Mouse (Mus musculus) kidney, embryonic 15.5 days (tissue): ENCODE data around the gene Sertm1. TPM values are rescaled to one million over a fixed set of nuclear protein-coding genes. Genes with fewer than 3 reads are reported as not detected.
A peak's percentile ranks its signal among the peaks of the same experiment; 100 is the strongest.

Experiments used
- ATAC-seq: fragments of 200-750 bp; cut with Nextera tagmentation; replicated peaks from 2 replicates; pipeline ENCODE4 v1.8.0; 2017; ENCODE audit warnings: moderate TSS enrichment; ENCODE audit not compliant: low FRiP score
- H3K27ac ChIP-seq: fragments of 300-500 bp; sonication (generic); 2 replicates; pipeline ENCODE4 v1.5.1; 2015; ENCODE audit warnings: mild to moderate bottlenecking, inconsistent platforms
- H3K27me3 ChIP-seq: fragments of 300-500 bp; sonication (generic); 2 replicates; pipeline ENCODE4 v1.6.1; 2015; ENCODE audit warnings: inconsistent platforms
- H3K36me3 ChIP-seq: fragments of 300-500 bp; sonication (generic); 2 replicates; pipeline ENCODE4 v1.6.1; 2015; ENCODE audit warnings: inconsistent platforms
- H3K4me1 ChIP-seq: fragments of 300-500 bp; sonication (generic); 2 replicates; pipeline ENCODE4 v1.6.1; 2015; ENCODE audit warnings: inconsistent platforms
- H3K4me2 ChIP-seq: fragments of 300-500 bp; sonication (generic); 2 replicates; pipeline ENCODE4 v1.6.1; 2015; ENCODE audit warnings: moderate library complexity, mild to moderate bottlenecking, inconsistent platforms
- H3K4me3 ChIP-seq: fragments of 300-500 bp; sonication (generic); replicated peaks from 2 replicates; pipeline ENCODE4 v1.5.1; 2015; ENCODE audit warnings: mild to moderate bottlenecking, inconsistent platforms
- H3K9ac ChIP-seq: fragments of 300-500 bp; sonication (generic); 2 replicates; pipeline ENCODE4 v1.6.1; 2015; ENCODE audit warnings: mild to moderate bottlenecking, inconsistent platforms
- H3K9me3 ChIP-seq: fragments of 300-500 bp; sonication (generic); replicated peaks from 2 replicates; pipeline ENCODE4 v1.6.1; 2016; ENCODE audit warnings: inconsistent platforms
- WGBS: fragments of 180-500 bp; shearing (Covaris S2); methylation state at CpG from one replicate; pipeline ENCODE4 v1.1.7; 2015; ENCODE audit warnings: mixed read lengths; 5-methylcytosine and 5-hydroxymethylcytosine counted together
- polyA plus RNA-seq: library from polyadenylated mRNA; unstranded; fragments of >200 nt; fragmentation: Nextera tagmentation; extraction: Ambion mirVana; gene quantifications from 2 replicates; pipeline ENCODE4 v1.2.1, GENCODE M21; 2015

The Sertm1 gene
- polyA plus RNA-seq: 0.12 TPM in 1 of 2 replicates, not detected in the other

DNA sequence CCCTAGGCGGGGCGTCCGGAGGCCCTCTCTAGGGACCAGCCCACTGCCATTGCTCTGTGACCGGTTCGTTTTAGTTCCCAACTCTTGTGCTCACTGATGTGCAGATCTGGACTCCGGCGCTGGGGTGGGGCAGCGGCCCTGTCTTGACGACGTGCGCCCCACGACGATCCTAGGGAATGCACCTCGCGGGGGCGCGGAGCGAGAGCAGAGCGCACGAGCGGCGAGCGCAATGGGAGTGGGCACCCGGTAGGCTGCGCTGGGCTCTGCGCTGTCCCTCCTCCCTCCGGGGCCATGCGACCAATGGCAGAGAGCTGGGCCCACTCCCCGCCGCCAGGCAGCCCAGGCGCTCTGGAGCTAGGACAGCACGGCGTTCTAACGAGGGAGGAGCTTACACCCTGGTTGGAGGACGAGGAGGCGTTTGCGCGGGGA is at the start of gene Sertm1:
Gene Sertm1, minus strand, starts transcription at position 245 of the 429 bp plus-strand sequence.
- H3K4me1 ChIP-seq: peaks cover 18% of the 10 kb centered on the region
- peak; percentile 99 for ATAC-seq
- under 1% methylated on average over 38 of the region's 38 CpGs for WGBS
- H3K36me3 ChIP-seq: no peaks in the 10 kb centered on the region
- no peak within 1 kb of the TSS for H3K27ac ChIP-seq
- H3K9me3 ChIP-seq: no peaks in the 10 kb centered on the region
- H3K9ac ChIP-seq: 0 out of 2 replicates have a peak within 1 kb of the TSS, but pooled peaks have one; percentile 21
- peak within 1 kb of the TSS; percentile 96 for H3K4me2 ChIP-seq
- peak within 1 kb of the TSS; percentile 54 for H3K4me3 ChIP-seq
- peaks cover 55% of the 10 kb centered on the region for H3K27me3 ChIP-seq

DNA sequence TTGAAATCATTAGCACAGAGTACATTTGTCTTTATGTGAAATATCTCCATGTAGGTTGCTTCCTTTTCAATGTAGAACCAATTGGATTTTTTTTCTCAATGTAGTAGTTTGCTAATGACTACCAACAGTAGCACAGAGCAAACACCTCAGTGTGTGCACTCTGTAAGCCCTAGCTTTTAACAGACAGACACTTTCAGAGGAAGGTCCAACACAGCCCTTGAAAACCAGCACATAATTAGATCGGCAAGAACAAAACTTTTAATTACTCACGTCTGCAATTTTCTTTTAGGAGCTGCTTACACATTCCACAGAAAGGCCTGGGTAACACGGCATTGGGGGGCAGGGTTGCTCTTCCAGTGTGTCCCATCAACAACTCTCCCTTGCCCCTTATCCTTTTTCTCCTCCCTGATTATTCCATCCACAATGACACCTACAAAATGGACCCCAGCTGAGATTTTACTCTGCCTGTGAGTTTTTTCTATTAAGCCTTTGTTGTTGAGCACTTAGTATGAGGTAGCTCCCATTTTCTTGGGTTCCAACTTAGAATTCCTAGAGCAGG is 49.3 kb upstream of the Sertm1 start:
- Histone ChIP-seq H3K36me3 (no peaks in the 10 kb centered on the region), H3K27ac (no peak overlapping the region), H3K4me2 (no peak overlapping the region), H3K9me3 (no peaks in the 10 kb centered on the region), H3K9ac (no peak overlapping the region), H3K4me1 (no peaks in the 10 kb centered on the region), H3K27me3 (no peaks in the 10 kb centered on the region), H3K4me3 (no peak overlapping the region)
- WGBS: 76% methylated on average over 3 of the region's 3 CpGs
- ATAC-seq: no peak

DNA sequence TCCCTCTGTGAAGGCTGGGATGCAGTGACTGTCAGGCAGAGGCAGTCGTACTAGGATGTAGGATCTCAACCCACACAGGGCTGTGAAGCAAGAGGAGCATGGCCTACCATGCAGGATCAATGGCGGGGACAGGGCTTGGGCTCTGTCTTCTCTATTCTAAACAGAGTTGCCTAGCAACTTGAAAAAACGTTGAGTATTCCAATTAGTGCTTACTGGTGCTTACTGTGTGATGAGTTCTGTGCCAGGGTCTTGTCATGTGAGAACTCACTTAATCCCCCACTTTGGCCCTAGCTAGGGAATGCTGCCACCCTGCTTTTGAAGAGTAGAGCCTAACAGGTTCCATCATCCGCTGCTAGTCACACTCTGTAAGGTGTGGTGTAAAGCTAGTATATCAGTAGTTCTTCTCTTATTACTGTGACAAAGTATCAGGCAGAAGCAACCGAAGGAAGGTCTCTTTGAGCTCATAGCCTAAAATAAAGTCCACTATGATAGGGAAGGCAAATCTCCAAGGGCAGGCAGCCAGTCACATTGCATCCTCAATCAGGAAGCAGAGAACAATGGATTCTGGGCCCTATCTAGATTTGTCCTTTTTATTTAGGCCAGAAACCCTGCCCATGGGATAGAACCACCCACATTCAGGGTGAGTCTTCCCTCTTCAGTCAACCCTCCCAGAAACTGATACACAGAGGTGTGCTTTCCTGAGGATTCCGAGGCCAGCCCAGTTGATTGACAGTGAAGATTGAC is 27.6 kb upstream of the Sertm1 start:
- no peak overlapping the region for H3K9ac ChIP-seq
- ATAC-seq: no peak
- no peak overlapping the region for H3K4me3 ChIP-seq
- no peak overlapping the region for H3K4me2 ChIP-seq
- H3K4me1 ChIP-seq: no peaks in the 10 kb centered on the region
- no peaks in the 10 kb centered on the region for H3K9me3 ChIP-seq
- H3K36me3 ChIP-seq: no peaks in the 10 kb centered on the region
- H3K27me3 ChIP-seq: no peaks in the 10 kb centered on the region
- no peak overlapping the region for H3K27ac ChIP-seq
- WGBS: 78% methylated on average over 6 of the region's 6 CpGs

DNA sequence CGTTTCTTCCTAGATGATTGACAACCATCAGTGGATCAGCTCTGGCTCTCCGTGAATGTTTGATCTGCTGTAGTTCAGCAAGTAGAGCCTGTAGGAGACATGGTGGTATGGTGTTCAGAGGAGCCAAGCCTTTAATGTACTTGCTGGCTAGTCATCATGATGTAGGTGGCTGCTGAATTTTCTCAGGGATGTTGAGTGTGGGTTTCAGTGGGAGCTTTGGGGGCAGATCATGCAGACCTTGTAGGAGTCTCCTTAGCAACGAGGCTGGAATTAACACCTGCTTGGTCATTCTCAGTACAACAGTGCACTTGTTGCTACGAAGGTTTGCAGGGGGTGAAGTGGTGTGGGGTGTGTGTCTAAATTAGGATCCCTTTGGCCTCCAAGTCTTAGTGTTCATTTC is 18.8 kb upstream of the Sertm1 start:
- H3K27ac ChIP-seq: no peak overlapping the region
- H3K4me1 ChIP-seq: no peaks in the 10 kb centered on the region
- no peak overlapping the region for H3K9ac ChIP-seq
- no peak overlapping the region for H3K4me2 ChIP-seq
- WGBS: 79% methylated on average over 4 of the region's 4 CpGs
- no peak overlapping the region for H3K4me3 ChIP-seq
- no peak for ATAC-seq
- no peaks in the 10 kb centered on the region for H3K9me3 ChIP-seq
- H3K36me3 ChIP-seq: no peaks in the 10 kb centered on the region
- H3K27me3 ChIP-seq: no peaks in the 10 kb centered on the region

DNA sequence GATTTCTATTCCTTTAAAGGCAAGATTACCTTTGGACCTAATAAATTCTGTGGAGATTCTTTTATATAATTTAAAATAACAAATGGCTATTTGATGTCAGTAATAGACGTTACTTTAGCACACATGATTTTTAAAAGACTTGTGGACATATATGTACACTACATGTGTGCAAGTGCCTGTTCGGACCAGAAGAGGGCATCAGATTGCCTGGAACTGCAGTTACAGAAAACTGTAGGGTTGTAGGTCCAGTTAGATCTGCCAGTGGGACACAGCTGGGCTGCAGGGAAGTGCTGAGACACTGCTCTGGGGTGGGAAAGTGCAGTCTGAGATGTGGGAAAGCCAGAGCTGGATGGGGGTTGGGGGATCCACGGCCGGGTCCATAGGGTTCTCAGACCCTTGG is 16.9 kb upstream of the Sertm1 start:
- Histone ChIP-seq H3K4me1 (no peaks in the 10 kb centered on the region), H3K4me2 (no peak overlapping the region), H3K9ac (no peak overlapping the region), H3K27me3 (no peaks in the 10 kb centered on the region), H3K9me3 (no peaks in the 10 kb centered on the region), H3K27ac (no peak overlapping the region), H3K36me3 (no peaks in the 10 kb centered on the region), H3K4me3 (no peak overlapping the region)
- ATAC-seq: no peak
- WGBS: 85% methylated on average over 4 of the region's 4 CpGs

DNA sequence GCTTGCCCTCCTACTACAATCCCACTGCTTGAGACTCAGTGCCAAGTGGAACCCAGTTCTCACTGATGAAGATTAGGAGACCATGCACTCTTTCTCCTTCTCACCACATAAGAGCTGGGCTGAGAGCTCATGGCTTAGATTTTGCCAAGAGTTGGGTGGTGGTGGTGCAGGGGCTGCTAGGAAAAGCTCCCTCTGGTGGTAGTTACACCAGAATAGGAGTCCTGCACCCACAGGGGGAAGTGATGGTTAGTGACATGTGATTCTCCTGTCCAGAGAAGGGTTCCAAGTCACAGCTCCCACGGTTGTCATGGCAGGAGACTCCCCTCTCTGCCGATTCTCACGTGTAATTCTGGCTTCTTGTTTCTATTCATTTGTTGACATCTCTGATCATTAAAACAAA is 4.7 kb upstream of the Sertm1 start:
- Histone ChIP-seq H3K27me3 (peaks cover 28% of the 10 kb centered on the region), H3K9ac (no peak overlapping the region), H3K27ac (no peak overlapping the region), H3K4me1 (peaks cover 10% of the 10 kb centered on the region), H3K36me3 (no peaks in the 10 kb centered on the region), H3K4me2 (no peak overlapping the region), H3K4me3 (no peak overlapping the region), H3K9me3 (no peaks in the 10 kb centered on the region)
- 72% methylated on average over 3 of the region's 3 CpGs for whole genome bisulfite sequencing
- no peak for ATAC-seq

DNA sequence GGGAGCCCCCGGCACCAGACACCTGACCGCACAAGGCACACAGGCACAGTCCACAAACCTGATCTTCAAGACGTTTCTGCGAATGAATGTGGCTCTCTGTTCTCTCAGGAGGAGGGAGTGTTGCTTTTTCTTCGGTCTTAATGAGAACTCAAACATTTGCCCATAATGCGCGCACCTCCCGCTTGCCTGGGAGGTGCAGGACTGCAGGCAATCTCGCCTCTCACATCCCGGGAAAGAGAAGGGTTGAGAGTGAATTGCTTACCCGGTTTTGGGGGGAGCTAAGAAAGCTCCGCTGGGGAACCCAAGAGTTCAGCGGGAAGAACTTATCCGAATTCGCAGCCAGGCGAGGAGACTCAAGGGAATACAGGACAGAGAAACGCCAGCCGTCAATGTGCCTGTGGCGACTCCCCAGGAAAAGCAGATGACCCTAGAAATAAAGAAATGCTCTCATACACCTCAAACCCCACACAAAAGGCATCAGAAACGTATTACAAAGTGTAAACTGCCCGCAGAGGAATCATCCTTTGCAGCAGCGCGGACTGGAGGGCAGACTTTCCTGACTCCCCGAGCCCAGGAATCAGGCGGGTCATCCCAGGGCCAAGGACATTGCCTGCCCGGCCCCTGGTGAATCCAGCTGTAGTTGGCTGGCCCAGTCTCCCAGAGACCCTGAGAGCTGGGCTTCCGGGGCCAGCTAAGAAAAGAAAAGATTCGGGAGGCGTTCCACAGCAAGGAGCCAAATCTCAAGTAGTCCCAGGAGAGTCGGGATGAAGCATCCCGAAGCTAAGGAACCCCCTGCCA is 643 bp downstream of the Sertm1 start:
- no peaks in the 10 kb centered on the region for H3K9me3 ChIP-seq
- peaks cover 18% of the 10 kb centered on the region for H3K4me1 ChIP-seq
- H3K36me3 ChIP-seq: no peaks in the 10 kb centered on the region
- 2% methylated on average over 31 of the region's 31 CpGs for WGBS
- H3K27ac ChIP-seq: no peak overlapping the region
- ATAC-seq: peak; percentile 49
- H3K9ac ChIP-seq: 0 out of 2 replicates have a peak overlapping the region, but pooled peaks have one; percentile 21
- peak overlapping the region; percentile 54 for H3K4me3 ChIP-seq
- peak overlapping the region; percentile 96 for H3K4me2 ChIP-seq
- peaks cover 55% of the 10 kb centered on the region for H3K27me3 ChIP-seq

DNA sequence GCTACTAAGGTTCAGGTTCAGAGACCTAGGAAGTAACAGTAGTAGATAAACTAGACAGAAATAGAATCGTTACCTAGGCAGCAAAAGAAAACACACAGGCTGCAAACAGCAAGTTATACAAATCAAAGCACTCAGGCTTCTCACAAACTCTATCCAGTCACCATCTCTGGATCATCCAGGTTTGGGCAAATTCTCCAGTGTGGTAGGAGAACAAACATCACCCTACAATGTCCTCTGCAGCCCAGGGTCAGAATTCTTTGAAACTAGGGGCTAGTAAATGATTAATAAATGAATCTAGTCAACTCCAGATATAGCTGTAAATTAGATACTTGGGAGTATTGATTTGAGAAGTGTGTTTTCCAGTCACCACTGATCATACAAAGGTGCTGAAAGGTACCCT is 6.8 kb downstream of the Sertm1 start:
- Histone ChIP-seq H3K9ac (no peak overlapping the region), H3K36me3 (no peaks in the 10 kb centered on the region), H3K27me3 (peaks cover 11% of the 10 kb centered on the region), H3K27ac (no peak overlapping the region), H3K4me2 (no peak overlapping the region), H3K9me3 (no peaks in the 10 kb centered on the region), H3K4me3 (no peak overlapping the region), H3K4me1 (no peaks in the 10 kb centered on the region)
- WGBS: 77% methylated on average over 1 of the region's 1 CpGs
- ATAC-seq: no peak

DNA sequence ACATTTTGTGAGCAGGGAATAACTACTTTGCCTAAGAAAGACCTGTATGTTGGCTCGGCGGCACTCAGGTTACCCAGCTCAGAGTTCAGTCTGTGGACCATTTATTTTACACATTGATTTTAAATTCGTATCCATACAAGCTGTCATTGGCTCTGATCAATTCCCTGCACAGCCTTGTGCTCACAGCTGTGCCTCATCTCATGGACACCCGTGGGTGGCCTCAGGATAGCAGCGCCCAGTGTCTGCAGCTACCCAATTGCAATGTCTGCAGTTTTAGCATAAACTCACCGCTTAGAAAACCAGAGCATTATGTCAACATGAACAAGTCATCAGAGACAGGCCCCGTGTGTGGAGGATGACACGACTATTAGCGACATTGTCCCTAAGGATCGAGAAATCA is 17.7 kb downstream of the Sertm1 start:
- Histone ChIP-seq H3K9ac (no peak overlapping the region), H3K4me2 (no peak overlapping the region), H3K36me3 (no peaks in the 10 kb centered on the region), H3K4me3 (no peak overlapping the region), H3K27me3 (no peaks in the 10 kb centered on the region), H3K27ac (no peak overlapping the region), H3K9me3 (no peaks in the 10 kb centered on the region), H3K4me1 (no peaks in the 10 kb centered on the region)
- no peak for ATAC-seq
- 86% methylated on average over 10 of the region's 10 CpGs for whole genome bisulfite sequencing

DNA sequence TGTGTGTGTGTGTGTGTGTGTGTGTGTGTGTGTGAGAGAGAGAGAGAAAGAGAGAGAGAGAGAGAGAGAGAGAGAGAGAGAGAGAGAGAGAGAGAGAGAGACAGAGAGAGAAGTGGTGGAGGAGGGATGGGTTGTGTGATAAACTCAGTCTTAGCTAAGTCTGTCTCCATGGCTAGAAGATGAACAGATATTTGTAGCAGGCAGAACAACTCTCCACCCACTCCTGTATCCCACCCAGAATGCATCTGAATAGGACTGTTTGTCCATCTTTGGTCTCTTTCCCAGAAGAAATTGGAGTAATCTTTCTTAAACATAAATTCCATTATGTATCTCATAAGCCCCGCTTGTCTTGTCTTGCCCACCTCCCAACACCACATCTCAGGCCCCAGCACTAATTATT is 20.8 kb downstream of the Sertm1 start:
- Histone ChIP-seq H3K4me3 (no peak overlapping the region), H3K27ac (no peak overlapping the region), H3K4me1 (no peaks in the 10 kb centered on the region), H3K27me3 (no peaks in the 10 kb centered on the region), H3K36me3 (no peaks in the 10 kb centered on the region), H3K9ac (no peak overlapping the region), H3K9me3 (no peaks in the 10 kb centered on the region), H3K4me2 (no peak overlapping the region)
- ATAC-seq: no peak
- 78% methylated on average over 1 of the region's 1 CpGs for WGBS

DNA sequence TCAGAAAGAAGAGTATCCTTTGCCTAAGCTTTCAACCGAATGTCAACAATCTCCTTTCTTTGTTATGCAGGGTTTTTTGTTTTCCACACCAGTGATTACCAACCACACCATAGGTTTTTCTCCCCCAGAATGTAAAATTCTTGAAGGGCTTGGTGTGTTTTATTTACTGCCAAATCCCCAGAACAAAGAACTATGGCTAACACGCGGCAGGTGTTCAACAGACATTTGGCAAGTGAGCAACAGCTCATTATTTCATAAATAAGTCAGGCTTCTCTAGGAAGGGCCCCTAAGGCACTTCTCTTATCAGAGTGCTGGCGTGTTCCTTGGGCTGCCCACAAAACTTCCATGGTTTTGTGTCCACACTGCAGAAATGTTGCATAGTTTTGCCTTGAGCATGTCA is 23.5 kb downstream of the Sertm1 start:
- Histone ChIP-seq H3K4me3 (no peak overlapping the region), H3K4me1 (no peaks in the 10 kb centered on the region), H3K36me3 (no peaks in the 10 kb centered on the region), H3K27me3 (no peaks in the 10 kb centered on the region), H3K4me2 (no peak overlapping the region), H3K9ac (no peak overlapping the region), H3K9me3 (no peaks in the 10 kb centered on the region), H3K27ac (no peak overlapping the region)
- ATAC-seq: no peak
- WGBS: 56% methylated on average over 4 of the region's 4 CpGs

DNA sequence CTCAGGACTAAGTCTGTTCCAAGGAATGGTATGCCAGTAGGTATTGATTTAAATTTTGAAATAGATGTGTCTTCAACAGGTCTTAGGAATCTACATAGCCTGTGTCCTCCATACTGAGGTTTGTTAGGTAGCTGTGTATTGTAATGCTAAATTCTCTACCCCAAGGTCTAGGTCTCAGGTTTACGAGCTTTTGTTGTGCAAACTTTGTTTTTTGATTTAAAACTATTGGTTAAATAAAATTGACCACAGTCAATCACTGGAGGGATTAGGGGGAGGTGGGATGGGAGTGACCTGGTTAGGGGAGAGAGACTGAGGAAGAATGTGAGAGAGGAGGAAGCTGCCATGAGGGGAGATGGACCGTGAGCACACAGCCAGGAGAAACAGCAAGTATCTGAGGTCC is 29.2 kb downstream of the Sertm1 start:
- Histone ChIP-seq H3K36me3 (no peaks in the 10 kb centered on the region), H3K4me1 (no peaks in the 10 kb centered on the region), H3K9ac (no peak overlapping the region), H3K27me3 (no peaks in the 10 kb centered on the region), H3K9me3 (no peaks in the 10 kb centered on the region), H3K27ac (no peak overlapping the region), H3K4me3 (no peak overlapping the region), H3K4me2 (no peak overlapping the region)
- no peak for ATAC-seq
- WGBS: 86% methylated on average over 2 of the region's 2 CpGs
